Mouse (Mus musculus): Measurements from ENCODE around the gene Tbc1d1. TPM values are rescaled to one million over a fixed set of nuclear protein-coding genes. Genes with fewer than 3 reads are reported as not detected.

Gene Tbc1d1
- total RNA-seq, 2 experiments from 2014 or later = 22.3 to 26.1 TPM

DNA sequence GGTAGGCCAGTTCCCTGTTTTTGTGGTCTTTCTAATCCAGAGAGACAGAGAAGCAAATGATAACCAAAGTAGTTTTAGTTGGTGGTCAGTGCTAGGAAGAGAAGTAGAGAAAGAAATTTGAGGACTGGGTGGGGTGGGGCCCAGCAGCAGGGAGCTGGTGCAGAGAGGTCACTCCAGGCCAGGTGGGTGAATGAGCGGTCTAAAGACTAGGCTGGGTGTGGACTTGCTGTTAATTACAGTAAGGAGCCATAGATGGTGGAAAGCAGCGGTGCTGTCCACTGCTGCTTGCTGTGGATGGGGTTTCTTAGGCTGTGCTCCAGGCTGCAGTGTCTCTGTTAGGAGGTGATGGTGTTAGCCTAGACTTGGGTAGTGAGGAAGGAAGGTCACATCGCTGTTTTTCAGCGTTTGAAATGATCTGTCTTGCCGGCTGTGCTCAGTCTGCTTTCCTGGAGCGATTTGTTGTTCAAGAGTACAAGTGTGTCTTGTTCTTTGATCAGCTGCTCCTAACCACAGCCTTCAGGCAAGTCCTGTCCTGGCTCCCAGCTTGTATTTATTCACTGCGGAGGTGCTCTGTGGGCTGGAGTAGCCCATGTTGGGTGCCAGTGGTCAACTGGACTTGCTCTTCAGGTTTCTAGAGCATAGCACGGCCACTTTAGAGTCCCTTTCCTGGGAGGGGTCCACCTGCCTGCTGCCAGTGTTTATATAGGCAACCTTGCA lies 78.3 kb downstream of the Tbc1d1 start:
- DNase-seq (ENCODE audit: low spot score in 2 of 2) = no peak

DNA sequence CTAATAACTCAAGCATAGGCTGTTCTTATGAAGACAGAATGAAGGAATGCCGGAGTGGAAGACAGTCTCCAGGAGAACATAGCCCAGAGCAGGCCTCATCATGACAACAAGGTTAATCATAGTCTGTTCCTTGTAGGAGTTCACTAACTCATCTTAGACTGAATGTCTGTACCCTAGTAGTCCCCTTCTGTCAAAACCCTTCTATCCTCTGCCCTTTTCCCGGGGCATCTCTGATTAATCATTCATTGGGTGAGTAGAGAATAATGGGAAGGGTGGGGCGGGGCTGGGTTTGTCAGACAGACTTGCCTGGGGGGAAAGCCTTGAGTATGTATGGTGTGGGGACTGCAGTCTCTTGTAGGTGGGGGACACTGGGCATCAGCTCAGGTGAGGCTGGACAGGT lies 79.1 kb downstream of the Tbc1d1 start:
- DNase-seq (ENCODE audit: low spot score in 2 of 2) = no peak

DNA sequence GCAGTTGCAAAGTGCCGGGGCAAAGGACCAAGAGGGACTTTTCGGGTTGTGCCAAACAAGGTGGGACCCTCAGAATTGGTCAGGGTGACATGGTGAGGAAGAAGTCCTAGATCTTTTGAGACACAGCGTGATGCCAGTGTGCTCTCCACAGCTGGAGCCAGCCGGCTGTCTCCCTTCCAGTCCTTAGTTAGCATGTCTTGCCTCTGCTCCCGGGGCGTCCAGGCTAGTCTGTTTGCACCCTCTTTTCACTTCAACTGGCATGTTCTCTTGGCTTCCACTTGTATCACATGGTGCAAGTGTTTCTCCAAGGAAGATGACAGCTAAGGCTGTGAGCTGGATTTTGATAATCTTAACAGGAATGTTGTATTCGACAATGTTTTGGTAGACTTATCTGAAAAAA lies 80.5 kb downstream of the Tbc1d1 start:
- DNase-seq (ENCODE audit: low spot score in 2 of 2) = no peak

DNA sequence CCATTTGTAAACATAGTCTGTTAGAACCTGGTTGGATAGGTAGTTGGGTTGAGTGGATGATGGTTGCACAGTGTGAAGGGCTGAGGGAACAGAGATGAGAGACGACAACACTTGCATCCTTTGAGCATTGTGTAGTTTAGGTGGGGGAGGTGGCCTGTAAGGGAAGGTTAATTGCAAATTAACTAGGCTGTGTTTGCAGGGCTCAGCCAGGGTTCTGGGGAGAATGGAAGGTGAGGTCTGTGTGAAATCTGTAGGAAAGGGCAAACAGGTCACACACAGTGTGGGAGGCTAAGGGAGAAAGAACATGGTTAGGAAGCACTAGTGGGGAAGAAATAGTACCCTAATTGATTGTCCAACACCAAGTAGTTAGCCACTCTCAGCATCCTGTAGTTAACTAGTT lies 81.2 kb downstream of the Tbc1d1 start:
- DNase-seq (ENCODE audit: low spot score in 2 of 2) = no peak

DNA sequence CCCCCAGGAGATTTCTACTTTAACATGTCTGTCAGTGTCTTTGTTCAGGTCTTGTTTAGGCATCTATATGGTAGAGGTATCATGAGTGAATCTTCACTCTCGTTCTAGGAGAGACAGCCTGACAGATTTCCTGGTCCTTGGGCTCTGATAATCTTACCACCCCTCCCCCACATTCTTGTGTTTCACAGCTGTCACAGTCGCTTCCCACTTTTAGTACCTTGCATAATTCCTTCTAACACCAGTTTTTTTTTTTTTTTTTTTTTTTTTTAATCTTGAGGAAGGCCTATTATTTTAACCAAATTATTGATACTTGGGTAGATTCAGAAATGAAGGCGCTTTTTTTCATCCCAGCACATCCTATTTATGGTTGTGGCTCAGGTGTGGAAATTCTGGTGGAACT lies 81.6 kb downstream of the Tbc1d1 start:
- DNase-seq (ENCODE audit: low spot score in 2 of 2) = no peak

DNA sequence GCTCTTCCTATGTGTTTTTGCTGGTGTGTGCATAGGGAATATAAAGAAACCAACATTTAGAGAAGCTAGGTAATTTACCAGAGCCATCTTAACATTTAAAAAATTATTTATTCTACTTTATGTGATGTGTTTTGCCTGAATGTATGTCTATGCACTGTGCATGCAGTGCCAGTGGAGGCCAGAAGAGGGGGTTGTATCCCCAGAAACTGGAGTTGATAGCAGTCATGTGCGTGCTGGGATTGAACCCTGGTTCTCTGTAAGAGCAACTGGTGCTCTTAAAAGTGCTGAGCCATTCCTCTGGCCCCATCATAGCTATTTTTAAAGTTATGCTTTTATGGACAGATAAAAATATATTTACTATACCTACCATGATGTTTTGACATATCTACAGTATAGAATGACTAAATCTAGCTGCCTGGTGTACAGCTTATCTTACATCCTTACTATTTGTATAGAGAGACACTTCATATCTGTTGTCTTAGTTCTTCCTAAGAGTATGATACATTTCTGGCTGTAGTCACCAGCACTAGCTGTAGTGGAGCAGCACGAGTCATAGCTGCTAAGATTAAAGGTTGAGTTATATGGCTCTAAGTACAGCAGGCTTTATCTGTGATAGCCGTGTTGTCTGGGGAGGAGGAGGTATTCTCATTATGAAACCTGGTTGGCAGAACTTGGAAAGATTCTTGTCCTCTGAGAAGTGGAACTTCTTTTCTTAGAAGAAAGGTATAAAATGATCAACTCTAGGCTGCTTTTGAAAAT lies 83.0 kb downstream of the Tbc1d1 start:
- no peak for DNase-seq (ENCODE audit: low spot score in 2 of 2)

DNA sequence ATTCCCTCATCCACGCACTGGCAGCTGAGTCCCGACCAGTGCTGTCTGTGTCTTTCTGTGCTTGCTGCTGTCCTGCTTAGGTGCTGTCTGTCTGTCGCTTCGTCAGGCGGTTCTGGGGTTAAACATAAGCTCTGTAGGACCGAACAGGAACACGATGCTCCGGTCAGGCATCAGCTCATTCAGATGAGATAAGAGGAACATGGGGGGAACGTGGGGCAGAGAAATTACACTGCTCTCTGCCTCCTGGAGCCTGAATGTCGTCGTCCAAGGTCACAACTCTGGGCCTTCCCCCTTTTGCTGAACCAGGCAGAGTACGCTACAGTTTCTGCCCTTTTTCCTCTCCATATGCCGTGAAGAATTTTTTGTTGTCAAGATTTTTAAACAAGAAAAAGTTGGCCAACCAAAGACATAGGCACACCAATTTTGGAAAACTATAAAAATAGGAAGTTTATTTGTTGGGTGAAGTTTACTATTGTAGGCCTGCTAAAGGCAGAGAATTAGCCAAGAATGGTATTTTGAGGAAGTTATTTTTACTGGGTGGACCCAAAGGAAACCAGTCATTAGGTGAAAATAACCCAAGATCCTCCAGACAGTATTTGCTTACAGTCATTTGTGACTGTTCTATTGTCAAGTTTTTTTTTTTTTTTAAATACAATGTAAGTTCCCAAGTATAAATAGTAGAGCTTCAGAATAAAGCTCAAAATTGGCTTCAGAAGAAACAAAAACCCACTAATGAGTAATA lies 85.0 kb downstream of the Tbc1d1 start:
- DNase-seq (ENCODE audit: low spot score in 2 of 2) = no peak

DNA sequence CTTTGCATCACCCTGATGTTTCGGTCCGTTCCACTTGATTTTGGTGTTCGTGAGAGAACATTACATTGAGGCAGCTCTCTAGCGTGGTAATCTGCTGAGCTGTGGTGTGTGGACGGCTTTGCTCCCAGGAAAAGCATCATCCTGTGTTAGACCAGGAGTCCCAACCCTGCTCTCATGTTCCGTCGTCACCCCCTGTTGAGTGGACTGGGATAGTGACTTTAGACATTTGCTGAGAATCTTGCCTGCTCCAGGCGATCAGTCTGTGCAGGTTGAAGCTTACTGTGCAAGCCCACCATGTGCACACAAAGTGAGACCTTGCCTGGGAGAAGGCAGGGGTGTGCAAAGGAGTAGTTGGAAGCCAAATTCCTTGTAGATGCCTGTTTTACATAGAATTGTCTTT lies 85.8 kb downstream of the Tbc1d1 start:
- no peak for DNase-seq (ENCODE audit: low spot score in 2 of 2)

DNA sequence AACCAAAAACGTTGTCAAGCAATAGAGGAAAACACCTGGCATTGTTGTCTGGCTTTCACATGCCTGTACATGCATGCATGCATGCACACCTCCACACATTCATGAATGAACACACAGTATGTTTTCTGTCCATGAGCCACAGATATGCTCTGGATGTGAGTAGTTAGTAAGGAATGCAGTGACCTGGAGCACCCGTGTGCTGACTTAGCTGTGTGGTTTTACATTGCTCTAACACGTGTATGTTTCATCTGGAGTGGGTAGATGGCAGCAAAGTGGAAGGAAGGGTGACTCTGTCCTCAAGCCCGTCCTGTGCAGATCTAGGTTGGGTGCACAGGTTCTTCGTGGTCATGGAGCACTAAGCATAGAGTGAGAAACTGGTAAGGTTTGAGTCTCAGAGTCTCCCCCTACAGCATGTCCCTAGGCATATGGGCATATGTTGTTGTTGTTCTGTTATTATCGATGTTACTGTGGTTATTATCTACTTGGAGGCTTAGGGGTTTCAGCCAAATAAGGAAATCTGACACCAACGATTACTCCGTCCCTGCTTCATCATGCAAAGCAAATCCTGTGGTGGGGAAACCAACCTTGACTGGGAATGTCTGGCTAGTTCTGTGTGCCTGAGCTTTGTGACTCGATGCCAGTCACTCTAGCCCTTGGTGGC lies 86.8 kb downstream of the Tbc1d1 start:
- DNase-seq (ENCODE audit: low spot score in 2 of 2) = no peak

DNA sequence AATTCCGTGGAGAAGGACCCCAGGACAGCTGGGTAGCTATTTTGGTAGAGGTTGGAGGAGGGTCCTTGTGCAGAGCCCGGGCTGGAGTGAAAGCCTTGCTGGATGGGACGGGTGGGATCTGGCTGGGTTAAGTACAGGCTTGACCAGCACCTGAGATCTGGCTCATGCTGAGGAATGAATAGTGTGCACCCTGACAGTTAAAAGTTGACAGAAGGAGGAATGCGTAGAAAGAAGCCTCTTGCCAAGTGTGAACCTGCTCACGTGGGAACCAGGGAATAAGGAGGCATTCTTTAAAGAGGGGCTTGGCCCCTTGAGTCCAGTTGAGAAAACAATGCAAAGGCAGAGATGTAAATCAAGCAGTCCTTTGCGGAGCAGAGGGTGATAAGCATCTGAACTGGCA lies 87.6 kb downstream of the Tbc1d1 start:
- no peak for DNase-seq (ENCODE audit: low spot score in 2 of 2)

DNA sequence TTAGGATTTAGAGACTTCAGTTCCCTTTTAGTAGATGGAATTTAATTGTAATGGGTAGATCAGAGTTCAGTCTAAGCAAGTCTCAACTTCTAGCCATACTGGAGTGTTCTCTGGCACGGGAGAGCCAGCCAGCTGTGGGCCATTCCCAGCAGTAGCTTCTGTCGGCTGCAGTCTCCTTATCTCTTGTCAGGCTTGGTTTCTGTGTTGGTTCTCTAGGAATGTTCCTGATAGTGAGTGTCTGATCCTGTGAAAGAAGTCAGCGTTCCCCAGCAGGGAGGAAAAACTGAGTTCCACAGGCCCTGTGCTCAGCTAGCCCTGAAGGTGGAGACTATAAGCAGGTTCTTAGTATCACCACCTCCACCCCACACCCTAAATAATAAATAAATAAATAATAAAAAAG lies 88.2 kb downstream of the Tbc1d1 start:
- no peak for DNase-seq (ENCODE audit: low spot score in 2 of 2)

DNA sequence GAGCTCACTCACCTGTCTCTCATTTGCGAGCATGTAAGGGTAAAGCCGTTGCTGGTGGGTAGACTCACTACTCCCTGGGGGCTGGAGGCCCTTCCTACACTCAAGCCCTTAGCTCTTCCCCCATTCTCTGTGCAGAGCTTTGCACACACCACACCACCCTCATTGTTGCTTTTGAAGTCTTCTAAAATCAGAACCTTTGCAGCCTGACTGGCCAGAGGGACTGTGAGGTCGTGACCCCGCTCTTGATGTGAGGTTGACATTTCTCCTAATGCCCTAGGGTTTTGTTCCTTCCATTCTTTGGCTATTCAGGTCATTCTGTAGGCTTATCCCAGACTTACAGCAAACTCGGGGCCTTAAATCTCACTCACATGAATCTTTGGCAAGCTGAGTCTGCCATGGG lies 88.6 kb downstream of the Tbc1d1 start:
- DNase-seq (ENCODE audit: low spot score in 2 of 2) = no peak

DNA sequence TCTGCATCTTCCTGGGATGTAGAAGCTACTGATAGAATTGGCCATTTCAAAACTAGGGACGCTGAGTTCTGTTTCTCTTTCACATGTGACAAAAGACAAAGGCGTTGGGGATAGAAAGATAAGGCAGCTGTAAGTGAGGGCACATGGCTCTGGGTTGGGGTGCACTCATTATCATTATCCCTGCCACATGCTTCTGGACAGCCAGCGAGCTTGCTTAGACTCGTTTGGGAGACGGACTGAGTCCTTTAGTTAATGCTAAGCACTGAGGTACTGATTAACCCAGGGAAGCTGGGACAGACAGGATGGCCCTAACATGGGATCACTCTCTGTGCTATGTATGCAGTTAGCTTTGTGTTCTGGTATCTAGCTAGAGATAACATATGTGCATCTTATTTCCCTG lies 95.3 kb downstream of the Tbc1d1 start:
- no peak for DNase-seq (ENCODE audit: low spot score in 2 of 2)

DNA sequence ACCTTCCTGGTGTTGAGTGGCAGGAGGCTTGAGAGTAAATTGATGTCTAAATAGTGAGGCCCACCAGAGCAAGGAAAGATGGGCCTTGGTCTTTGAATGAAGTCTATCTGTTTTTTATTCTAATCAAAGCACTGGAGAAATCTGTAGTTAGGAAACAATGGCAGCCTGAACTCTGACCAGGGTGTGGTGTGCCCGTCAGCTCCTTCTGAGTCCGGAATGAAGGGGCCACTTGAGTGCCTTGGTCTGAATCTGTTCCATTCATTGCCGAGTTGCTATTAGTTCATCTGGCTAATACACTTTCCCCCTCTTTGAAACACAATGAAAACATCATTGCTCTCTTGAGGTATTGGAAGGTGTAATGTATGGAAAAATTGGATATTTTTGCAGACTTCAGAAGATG lies 98.2 kb downstream of the Tbc1d1 start:
- no peak for DNase-seq (ENCODE audit: low spot score in 2 of 2)

DNA sequence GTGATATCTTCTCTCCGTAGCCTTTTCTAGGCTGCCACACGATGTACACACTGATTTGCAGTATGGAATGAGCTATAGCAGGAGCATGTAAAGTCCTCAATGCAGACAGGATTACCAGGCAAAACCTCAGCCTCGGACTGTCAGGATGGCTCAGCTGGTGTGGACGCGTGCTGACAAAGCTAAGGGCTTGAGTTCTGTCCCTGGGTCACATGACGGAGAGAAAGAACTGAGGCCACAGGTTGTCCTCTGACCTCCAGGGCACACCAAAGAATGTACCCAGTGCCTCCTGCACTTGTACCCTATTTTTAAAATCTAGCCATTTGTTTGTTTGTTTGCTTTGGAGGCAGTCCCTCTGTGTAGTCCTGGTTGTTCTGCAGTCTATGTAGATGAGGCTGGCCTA lies 98.9 kb downstream of the Tbc1d1 start:
- no peak for DNase-seq (ENCODE audit: low spot score in 2 of 2)

DNA sequence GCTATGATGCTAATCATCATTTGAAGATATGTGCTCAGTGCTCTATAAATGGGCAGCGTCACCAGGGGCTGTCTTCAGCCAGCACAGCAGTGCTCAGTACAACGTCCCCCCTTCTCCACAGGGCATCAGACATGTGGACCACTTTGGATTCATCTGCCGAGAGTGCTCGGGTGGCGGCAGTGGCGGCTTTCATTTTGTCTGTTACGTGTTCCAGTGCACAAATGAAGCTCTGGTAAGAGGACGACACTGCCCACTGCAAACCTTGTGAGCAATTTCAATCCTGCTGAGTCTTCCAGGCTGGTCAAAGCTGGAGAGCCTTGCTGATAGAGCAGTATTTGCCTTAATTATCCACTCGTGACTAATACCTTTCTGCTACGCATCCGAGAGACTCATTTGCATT lies 107.2 kb downstream of the Tbc1d1 start:
- no peak for DNase-seq (ENCODE audit: low spot score in 2 of 2)

DNA sequence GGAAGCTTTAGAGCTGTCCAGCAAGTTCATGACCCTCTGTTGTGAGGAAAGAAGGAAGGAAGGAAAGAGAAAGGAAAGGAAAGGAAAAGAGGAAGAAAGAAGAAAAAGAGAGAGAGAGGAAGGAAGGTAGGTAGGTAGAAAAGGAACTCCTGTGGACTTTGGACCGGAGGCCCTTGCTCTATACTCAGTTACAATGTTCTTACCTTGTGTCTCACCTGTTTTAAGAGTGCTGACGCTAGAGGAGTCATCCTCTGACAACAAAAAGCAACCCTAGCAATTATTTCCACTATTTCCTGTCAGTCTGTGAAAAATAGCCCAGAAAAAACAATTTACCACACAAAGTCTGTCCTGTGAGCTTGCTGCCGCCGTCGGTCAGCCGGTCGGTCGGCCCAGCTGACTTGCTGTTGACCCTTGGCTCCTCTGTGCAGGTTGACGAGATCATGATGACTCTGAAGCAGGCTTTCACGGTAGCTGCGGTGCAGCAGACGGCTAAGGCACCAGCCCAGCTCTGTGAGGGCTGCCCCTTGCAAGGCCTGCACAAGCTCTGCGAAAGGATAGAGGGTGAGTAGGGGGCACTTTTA lies 107.9 kb downstream of the Tbc1d1 start:
- DNase-seq (ENCODE audit: low spot score in 2 of 2) = no peak

DNA sequence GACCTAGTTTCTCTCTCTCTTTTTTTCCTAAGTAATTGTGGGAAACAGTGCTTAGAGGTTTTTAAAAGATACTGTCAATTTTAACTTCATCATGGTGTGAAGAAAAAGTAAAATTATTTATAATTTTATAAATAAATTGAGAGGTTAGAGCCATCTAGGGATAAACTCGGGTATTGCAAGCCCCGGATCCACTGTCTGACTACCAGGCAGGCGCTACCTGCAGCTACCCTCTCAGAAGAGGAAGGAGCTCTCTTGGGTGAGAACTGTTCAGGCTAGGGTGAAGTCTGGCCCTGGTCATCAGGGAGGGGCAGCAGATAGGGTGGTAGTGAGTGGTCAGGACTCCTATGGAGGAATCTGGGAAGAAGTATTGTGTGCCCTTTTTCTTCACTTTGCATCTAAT lies 109.0 kb downstream of the Tbc1d1 start:
- peak; percentile 47 to 60 for DNase-seq (ENCODE audit: low spot score in 2 of 2)

DNA sequence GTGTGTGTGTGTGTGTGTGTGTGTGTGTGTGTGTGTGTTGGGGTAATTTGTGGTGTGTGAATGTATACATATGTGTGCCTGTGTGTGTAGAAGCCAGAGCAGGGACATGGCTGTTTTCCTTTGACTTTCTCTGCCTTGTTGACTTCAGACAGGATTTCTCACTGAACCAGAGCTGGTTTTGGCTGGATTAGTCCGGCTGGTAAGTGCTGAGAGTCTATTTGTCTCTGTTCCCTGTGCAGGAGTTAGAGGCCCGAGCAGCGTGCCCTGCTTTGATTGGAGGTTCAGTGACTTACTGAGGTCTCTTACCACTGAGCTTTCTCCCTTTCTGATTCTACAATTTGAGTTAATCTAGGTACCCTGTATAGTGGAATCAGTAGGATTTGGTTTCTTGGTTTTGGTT lies 109.8 kb downstream of the Tbc1d1 start:
- no peak for DNase-seq (ENCODE audit: low spot score in 2 of 2)

DNA sequence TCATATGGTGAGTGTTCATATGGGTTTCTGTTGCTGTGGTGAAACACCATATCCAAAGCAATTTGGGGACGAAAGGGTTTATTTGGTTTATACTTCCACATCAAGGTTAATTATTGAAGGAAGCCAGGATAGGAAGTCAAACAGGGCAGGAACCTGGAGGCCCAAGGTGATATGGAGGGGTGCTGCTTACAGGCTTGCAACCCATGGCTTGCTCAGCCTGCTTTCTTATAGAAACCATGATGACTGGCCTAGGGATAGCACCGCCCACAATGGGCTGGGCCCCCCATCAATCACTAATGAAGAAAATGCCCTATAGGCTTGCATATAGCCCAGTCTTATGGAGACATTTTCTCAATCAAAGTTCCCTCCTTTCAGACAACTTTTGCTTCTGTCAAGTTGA lies 110.4 kb downstream of the Tbc1d1 start:
- no peak for DNase-seq (ENCODE audit: low spot score in 2 of 2)

DNA sequence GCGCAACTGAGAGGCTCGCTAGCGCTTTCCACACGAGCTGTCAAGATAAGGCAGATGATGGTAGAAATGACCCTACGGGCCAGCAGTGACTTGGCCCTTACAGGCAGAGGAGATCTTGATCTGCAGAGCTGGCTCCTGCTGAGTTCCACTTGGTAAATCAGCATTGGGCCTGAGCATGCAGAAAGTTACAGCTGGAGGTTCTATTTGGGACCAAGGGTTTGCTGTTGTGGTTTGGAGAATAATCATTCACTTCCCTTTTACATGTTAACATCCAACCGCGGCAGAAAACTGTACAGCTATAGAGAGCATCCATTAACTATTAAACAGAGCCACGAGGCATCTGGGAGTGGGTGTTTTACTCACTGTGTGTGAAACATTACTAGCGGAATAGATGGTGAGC lies 111.2 kb downstream of the Tbc1d1 start:
- DNase-seq (ENCODE audit: low spot score in 2 of 2) = no peak

Data from left cerebral cortex, adult 18-20 months (tissue).